Mouse (Mus musculus) megakaryocyte-erythroid progenitor cell, adult 5-6 weeks (primary cell): Measurements from ENCODE around the gene Tspan32. TPM values are rescaled to one million over a fixed set of nuclear protein-coding genes. Genes with fewer than 3 reads are reported as not detected.

Experiments used
- ATAC-seq: replicated peaks from 2 replicates; pipeline ENCODE4 v1.8.0; 2016; ENCODE audit warnings: mild to moderate bottlenecking, inconsistent platforms; ENCODE audit not compliant: severe bottlenecking, poor library complexity, low FRiP score, low TSS enrichment
- total RNA-seq, 2 experiments: library from RNA; stranded (forward) in 1 of 2; stranded (reverse) in 1 of 2; fragments of 200-1000, 215-1000 nt in 1 of 2; fragments of >200 nt in 1 of 2; fragmentation: Nextera tagmentation in 1 of 2; gene quantifications; 2 replicates each; pipeline ENCODE4 v1.2.3; 2014 to 2017

Gene Tspan32
- total RNA-seq, 2 experiments from 2014 or later, result 94.2 to 191 TPM

- no peak for ATAC-seq
These were observed 45.3 kb downstream of the Tspan32 start for GRCm38 (mm10) chr7:143049841-143050816.

DNA sequence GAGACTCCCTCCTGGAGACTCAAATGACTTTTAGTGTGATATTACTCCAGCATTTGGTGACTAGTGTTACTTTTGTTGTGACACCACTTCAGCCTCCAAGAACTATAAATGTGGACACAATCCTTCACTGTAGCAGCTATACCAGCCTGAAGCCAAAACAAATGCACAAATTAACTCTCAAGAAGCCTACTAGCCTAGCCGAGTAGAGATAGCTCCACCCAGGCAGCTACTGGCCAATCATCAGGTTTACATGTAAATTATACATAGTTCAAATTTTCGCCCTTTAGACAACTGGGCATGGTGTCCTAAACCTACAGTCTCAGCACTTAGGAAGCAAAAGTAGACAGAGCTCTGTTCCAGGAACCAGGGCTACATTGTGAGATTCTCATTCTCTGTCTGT lies 46.5 kb downstream of the Tspan32 start:
- peak; percentile 35 for ATAC-seq

- peak; percentile 69 for ATAC-seq
These were observed 47.8 kb downstream of the Tspan32 start, which contains the start of gene Cd81 for GRCm38 (mm10) chr7:143052626-143053007. Gene Cd81 (plus strand): TSS chr7:143052739.

- peak; percentile 17 for ATAC-seq
These were observed 48.4 kb downstream of the Tspan32 start for GRCm38 (mm10) chr7:143053008-143053899.

DNA sequence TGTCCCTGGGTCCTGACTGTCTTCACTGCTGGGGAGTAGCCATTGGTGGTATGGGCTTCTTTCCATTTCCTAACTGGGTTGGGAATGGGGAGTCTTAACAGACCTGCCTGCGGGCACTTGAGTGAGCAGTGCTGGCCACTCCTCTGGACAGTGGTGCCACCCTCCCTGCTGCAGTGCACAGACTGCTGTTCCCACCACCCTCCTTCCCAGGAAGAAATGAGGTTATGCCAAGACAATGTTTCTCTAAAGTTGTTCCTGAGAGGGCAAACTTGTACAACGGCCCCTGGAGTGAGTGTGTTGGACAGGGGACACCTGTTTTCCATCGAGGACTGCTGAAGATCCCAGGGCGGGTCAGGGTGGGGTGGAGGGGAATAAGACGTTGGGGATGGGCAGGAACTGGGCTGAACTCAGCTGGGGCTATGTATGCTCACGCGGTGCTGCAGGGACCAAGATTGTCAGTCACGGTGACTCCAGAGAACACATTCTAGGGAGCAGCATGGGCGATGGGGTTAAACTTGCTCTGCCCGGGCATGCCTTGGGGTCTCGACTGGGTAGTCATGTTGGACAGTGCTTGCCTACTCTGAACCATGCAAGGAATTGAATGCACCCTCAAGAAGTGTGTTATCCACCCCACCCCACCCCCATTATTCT lies 49.2 kb downstream of the Tspan32 start:
- no peak for ATAC-seq

DNA sequence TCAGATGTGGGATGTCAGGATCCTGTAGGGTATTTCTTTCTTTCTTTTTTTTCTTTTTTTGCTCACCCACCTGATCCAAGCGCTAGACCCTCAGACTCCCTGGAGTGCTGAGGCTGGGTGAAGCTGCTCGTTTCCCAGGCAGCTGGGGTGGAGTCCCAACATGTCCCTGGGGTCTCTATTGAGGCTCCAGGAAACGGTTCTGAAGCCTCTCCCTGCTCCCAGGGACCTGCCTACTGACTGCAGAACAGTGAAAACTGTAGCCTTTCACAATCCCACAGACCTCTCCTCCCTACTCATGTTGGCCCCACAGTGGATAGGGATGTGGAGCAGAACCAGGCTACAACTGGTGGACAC lies 49.7 kb downstream of the Tspan32 start:
- no peak for ATAC-seq

GRCm38 (mm10) chr7:143055001-143055400 lies 50.2 kb downstream of the Tspan32 start:
- ATAC-seq, result no peak

DNA sequence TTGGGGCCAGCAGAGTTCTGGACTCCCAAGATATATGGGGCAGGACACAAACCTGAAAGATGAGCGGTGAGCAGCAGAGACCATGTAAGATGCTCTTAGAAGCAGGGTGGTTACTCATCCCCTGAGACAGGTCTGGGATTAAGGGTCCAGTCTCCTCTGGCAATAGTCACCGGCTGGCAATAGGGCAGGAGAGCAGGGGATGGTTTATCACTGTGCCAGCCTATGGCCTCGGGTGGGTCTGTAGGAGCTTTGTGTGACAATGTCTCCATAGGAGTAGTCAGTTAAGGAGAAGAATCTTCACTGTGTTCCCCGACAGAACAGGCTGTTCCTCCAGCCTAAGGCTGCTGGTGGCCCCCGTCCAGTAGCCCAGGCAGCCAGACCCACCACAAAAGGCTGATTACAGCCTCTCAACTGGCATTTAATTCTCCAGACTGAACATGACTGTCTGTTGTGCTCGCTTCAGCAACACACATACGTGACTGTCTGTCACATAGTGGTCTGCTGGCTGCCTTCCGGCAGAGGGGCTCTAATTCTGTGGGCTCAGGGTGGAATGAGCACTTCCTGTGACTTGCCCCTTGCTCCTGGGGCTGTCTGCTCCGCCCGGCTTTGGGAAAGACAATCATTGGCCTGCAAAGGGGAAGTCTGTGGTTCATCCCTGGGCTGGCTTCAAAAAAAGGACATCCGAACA lies 50.8 kb downstream of the Tspan32 start:
- no peak for ATAC-seq

DNA sequence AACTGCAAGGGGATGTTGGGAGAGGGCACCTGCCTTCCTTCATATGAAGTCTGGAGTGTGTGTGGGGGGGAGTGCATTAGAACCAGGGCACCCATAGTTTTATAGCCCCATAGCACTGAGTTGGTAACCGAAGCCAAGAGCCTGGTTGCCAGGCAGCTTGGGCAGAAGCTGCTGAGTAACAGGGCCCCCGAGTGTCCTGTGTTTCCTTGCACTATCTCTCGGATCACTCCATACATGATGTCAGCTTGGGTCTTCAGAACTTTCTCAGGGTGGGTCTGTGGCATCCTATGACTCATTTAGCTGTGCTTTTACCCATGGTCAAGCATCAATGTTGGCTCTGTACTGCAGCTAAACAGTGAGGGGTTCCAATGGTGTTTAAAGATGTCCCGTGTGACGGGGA lies 52.2 kb downstream of the Tspan32 start:
- no peak for ATAC-seq

GRCm38 (mm10) chr7:143057667-143058220 lies 52.9 kb downstream of the Tspan32 start:
- peak; percentile 67 for ATAC-seq

GRCm38 (mm10) chr7:143058221-143058697 lies 53.4 kb downstream of the Tspan32 start:
- ATAC-seq, result no peak

DNA sequence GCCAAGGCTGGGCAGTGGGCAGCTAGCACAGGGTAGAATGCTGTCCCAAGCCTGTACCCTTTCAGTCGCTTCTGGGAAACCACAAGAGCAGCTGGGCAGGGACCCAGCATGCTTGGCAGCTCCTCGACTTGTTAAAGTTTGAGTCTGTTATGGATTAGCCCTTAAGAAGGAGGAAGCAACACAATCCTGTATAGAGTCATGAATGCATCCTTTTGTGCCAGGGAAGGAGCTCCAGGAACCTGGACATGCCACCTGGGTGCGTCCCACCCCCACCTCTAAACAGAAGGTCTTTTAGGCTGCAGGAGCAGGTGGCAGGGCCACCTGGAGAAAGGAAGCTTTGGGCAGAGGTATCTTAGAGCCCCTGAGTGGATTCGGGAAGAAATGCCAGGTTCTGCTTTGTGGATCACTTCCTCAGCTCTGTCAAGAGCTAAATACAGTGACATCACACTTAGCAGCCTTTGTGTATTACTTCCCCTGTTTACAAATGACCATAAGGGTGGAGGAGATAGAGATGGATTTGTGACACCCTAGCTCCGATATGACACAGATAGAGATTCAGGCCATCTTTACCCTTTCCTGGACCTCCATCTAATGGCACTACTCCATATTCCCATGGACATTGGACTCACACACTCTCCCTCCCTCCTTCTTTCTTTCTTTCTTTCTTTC lies 54.5 kb downstream of the Tspan32 start:
- ATAC-seq, result no peak

DNA sequence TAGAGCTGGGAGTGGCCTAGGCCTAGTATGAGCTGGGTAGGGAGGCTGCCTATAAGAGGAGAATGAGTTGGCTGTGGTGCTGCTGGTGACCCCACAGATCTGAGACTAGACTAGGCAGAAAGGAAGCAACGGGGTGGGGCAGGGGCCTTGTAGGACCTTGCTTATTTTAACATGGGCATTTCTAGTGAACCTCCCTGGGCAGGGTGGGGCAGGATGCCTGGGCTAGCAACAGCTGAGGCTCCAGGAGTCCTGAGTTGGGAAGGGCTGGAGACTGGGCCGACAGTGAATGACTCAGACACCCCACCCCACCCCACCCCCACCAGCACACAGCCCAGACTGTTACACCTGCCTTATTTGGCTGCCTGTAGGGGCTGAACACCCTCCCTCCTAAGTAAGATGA lies 57.9 kb downstream of the Tspan32 start:
- no peak for ATAC-seq

GRCm38 (mm10) chr7:143064226-143064625 lies 59.4 kb downstream of the Tspan32 start:
- ATAC-seq, result no peak

- no peak for ATAC-seq
These were observed 60.8 kb downstream of the Tspan32 start for GRCm38 (mm10) chr7:143065692-143066091.

DNA sequence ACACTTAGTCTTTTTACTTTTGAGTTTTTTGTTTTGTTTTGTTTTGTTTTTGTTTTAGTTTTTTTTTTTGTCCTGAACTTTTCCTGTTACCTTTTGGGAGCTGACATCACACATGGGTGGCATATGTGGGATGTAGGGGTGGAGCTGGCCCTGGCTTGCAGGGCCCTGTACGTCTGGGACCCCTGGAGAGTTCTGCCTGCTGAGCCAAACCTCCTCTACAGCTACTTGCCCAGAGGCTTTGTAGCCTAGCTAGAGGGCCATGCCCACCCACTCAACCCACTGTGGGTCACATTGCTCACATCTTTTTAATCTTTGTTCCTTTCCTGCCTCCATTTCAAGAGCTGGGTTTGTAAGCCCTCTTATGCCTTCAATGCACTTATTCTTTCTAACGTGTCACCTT lies 62.6 kb downstream of the Tspan32 start:
- ATAC-seq, result no peak

DNA sequence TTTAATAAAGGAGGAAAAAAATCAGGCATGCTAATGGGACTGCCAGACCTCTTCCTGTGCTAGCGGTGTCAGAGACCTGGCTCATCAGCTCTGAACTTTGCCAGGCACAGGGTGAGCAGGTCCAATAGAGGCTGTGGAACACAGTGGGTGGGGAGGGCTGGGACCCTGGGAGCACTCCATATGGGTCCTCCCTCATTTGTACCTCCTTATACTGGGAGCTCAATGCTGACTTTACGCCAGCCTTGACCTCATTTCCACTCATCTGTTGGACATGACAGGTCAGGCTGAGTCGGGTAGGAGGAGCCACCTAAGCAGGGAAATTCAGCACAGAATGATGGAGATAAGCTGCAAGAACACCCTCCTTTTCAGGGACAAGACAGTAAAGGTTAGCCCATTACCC lies 63.1 kb downstream of the Tspan32 start:
- ATAC-seq, result no peak

DNA sequence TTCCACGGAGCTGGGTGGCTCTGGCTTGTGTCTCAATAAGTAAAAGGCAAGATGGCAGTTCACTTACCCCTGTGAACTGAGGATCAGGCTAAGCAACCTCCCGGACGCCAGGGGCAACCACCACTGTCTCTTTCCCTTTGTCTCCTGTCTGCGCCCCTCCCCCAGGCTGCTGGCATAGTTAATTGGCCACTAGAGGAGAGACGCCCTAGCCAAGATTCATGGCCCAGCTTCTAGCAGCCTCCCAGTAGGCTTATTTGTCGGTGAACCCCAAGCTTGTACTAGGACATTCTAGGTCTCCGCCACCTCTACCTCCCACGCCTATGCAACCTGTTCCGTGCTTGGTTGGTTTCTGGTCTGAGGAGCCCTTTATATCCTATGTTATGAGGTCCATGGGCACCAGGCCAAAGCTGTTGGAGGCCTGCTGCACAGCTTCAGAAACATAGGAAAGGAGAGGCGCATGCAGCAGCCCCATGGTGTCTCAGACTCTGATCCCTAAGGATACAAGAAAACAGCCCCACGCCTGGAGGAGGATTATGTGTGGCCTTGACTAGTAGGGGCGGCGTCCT lies 63.6 kb downstream of the Tspan32 start:
- ATAC-seq, result no peak
